Mouse (Mus musculus): ENCODE data around the gene Det1.

DNA sequence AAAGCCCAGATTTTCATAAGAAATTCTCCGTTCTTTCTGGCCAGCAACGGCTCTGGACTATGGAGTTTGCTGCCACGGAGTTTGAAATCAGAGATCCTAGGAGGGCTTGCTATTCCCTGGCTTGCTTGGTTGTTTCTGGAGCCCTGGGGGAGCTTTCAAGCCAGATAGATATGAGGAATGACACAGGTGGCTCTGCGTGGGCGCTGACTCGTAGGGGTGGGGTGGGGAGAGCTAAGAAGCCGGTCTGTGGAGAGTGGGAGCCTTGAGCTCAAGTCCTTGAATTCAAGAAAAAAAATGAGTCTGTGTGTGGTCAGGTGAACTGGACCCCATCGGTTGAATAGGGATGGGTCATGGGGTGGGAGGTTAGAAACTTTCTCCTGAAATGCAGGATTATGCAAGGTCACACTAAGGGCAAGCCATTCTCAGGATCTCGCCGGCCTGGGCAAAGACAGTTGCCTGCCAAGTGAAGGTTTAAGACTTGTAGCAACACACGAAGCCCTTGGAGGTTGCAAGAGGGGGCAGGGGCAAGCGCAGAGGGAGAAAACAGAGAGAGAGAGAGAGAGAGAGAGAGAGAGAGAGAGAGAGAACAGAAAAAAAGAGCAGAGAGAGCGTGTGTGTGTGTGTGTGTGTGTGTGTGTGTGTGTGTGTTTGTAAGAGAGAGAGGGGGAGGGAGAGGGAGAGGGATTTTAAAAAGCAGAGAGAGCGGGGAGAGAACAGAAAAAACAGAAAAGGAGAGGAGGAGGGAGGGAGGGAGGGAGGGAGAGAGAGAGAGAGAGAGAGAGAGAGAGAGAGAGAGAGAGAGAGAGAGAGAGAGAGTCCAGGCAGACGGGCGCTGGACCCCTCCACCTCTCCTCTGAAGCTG lies 34.8 kb upstream of the Det1 start:
- no peak for TF ChIP-seq EP300 (IDR thresholded peaks at IDR 0.05; ENCODE audit: low read depth)
- no peak for TF ChIP-seq CTCF (IDR thresholded peaks at IDR 0.05; ENCODE audit: low read depth)
